Mouse (Mus musculus): Measurements from ENCODE around the gene Nfia. TPM values are rescaled to one million over a fixed set of nuclear protein-coding genes. Genes with fewer than 3 reads are reported as not detected.

Gene Nfia
- polyA plus RNA-seq, 1 experiment from 2014 or later = 37.2 TPM

DNA sequence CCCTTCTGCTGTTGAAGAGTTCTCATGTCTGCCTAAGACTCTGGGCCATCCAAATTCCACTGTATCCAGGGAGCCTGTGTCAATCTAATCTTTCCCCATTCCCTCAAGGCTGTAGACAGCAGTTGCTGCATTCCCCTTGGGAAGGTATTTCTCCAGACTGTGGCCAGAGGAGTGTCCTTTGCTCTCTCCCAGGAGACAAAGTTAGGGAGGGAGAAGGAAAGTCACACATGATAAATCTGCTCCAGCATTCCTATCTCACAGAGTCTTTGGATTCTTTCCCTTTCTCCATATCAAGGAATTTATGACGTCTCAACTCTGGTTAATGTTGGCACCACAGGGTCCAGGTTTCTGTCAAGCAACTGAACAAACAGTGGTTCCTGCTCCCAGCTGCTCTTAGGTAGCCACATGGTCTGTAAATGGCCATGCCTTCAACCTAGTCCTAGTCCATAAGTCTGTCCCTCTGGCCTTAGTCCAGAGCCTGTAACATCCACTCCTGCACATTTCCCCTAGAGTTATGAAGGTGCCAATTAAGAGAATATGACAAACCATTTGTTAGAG is 370.4 kb downstream of the Nfia start:
- 83% methylated on average over 1 of the region's 1 CpGs for WGBS
- Histone ChIP-seq H3K9ac (replicated peaks; ENCODE audit: low read length) (no peak overlapping the region), H3K27me3 (ENCODE audit: control insufficient read depth, insufficient read depth, low read length) (no peaks in the 10 kb centered on the region), H3K4me2 (ENCODE audit: low read length) (no peak overlapping the region), H3K36me3 (ENCODE audit: control insufficient read depth, insufficient read depth, low read length) (no peaks in the 10 kb centered on the region), H3K4me3 (replicated peaks; ENCODE audit: low read depth, low read length) (no peak overlapping the region), H3K4me1 (ENCODE audit: control insufficient read depth, insufficient read depth, low read length) (no peaks in the 10 kb centered on the region), H3K9me3 (ENCODE audit: control insufficient read depth, low read length) (no peaks in the 10 kb centered on the region), H3K27ac (replicated peaks; ENCODE audit: low read depth, low read length) (no peak overlapping the region)
- ATAC-seq (ENCODE audit: low FRiP score, low TSS enrichment) (no peak), DNase-seq (no peak)

DNA sequence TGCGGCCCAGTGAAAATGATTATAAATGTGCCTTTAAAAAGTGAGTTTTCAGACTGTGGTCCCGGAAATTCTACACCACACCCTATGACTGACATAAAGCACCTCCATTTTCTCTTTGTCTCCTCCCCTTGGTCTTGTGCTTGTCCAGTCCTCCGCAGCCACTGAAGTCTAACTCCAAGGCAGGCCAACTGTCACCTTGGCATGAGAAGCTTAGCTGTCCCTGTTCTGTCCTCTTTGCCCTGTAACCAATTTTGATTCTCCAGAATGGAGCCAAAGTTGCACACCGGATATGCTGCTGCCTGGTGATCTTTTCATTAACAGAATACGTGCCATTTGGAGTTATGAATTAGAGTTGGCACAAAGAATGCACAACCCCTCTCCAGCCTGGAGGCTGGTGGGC is 378.0 kb downstream of the Nfia start:
- DNase-seq (no peak), ATAC-seq (ENCODE audit: low FRiP score, low TSS enrichment) (no peak)
- H3K4me2 ChIP-seq (ENCODE audit: low read length) = no peak overlapping the region
- no peaks in the 10 kb centered on the region for H3K4me1 ChIP-seq (ENCODE audit: control insufficient read depth, insufficient read depth, low read length)
- no peaks in the 10 kb centered on the region for H3K36me3 ChIP-seq (ENCODE audit: control insufficient read depth, insufficient read depth, low read length)
- H3K27me3 ChIP-seq (ENCODE audit: control insufficient read depth, insufficient read depth, low read length) = no peaks in the 10 kb centered on the region
- 86% methylated on average over 5 of the region's 5 CpGs for WGBS
- no peak overlapping the region for H3K9ac ChIP-seq (replicated peaks; ENCODE audit: low read length)
- H3K27ac ChIP-seq (replicated peaks; ENCODE audit: low read depth, low read length) = 0 out of 2 replicates have a peak overlapping the region, but pooled peaks have one; percentile 5
- no peak overlapping the region for H3K4me3 ChIP-seq (replicated peaks; ENCODE audit: low read depth, low read length)
- no peaks in the 10 kb centered on the region for H3K9me3 ChIP-seq (ENCODE audit: control insufficient read depth, low read length)

- WGBS = 89% methylated on average over 3 of the region's 3 CpGs
- no peaks in the 10 kb centered on the region for H3K36me3 ChIP-seq (ENCODE audit: control insufficient read depth, insufficient read depth, low read length)
- ATAC-seq (ENCODE audit: low FRiP score, low TSS enrichment) (no peak), DNase-seq (no peak)
- H3K27me3 ChIP-seq (ENCODE audit: control insufficient read depth, insufficient read depth, low read length) = no peaks in the 10 kb centered on the region
- no peak overlapping the region for H3K9ac ChIP-seq (replicated peaks; ENCODE audit: low read length)
- H3K4me2 ChIP-seq (ENCODE audit: low read length) = no peak overlapping the region
- no peaks in the 10 kb centered on the region for H3K4me1 ChIP-seq (ENCODE audit: control insufficient read depth, insufficient read depth, low read length)
- no peak overlapping the region for H3K4me3 ChIP-seq (replicated peaks; ENCODE audit: low read depth, low read length)
- no peaks in the 10 kb centered on the region for H3K9me3 ChIP-seq (ENCODE audit: control insufficient read depth, low read length)
- no peak overlapping the region for H3K27ac ChIP-seq (replicated peaks; ENCODE audit: low read depth, low read length)
These were observed 385.4 kb downstream of the Nfia start for GRCm38 (mm10) chr4:98157921-98158320.

DNA sequence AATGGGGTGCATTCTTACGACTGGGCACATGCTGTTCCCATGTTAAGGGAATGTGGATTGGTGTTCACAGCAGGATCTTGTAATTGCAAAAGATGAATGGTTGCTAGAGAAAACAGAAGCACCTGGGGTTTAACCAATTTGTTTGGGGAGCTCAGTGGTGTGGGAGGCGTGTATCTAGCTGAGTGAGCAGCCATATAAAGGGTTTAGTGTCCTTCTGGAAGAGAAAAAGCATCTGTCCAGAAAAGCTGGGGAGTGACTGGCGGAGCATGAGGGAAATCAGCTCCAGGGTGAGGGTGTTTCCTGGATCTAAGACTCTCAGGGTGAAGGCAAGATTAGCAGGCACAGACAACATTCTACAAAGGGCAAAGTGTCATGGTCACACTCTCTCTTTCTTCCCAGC is 393.8 kb downstream of the Nfia start:
- 39% methylated on average over 3 of the region's 3 CpGs for WGBS
- ATAC-seq (ENCODE audit: low FRiP score, low TSS enrichment) = no peak

More for the DNA sequence above, 393.8 kb downstream of the Nfia start:
- Histone ChIP-seq H3K4me2 (ENCODE audit: low read length) (no peak overlapping the region), H3K27ac (replicated peaks; ENCODE audit: low read depth, low read length) (0 out of 2 replicates have a peak overlapping the region, but pooled peaks have one; percentile 20), H3K9me3 (ENCODE audit: control insufficient read depth, low read length) (no peaks in the 10 kb centered on the region; the same call in 1 of the 2 replicates), H3K9ac (replicated peaks; ENCODE audit: low read length) (no peak overlapping the region), H3K36me3 (ENCODE audit: control insufficient read depth, insufficient read depth, low read length) (no peaks in the 10 kb centered on the region), H3K4me1 (ENCODE audit: control insufficient read depth, insufficient read depth, low read length) (no peaks in the 10 kb centered on the region), H3K27me3 (ENCODE audit: control insufficient read depth, insufficient read depth, low read length) (no peaks in the 10 kb centered on the region), H3K4me3 (replicated peaks; ENCODE audit: low read depth, low read length) (no peak overlapping the region)
- no peak for DNase-seq

Other genes starting within 250 kb of the Nfia start
- 22.4 and 23.6 TPM in 2 replicates for gene E130114P18Rik, start 5.3 kb downstream of the Nfia start, polyA plus RNA-seq (2014; fragmentation: Nextera tagmentation; extraction: Ambion mirVana)

Data from midbrain, embryonic 14.5 days (tissue).